In genomic region chr8:88793324-88793722, GRCm38 (mm10) we compare ENCODE assay signal across 12 mouse cellular contexts.
A peak's percentile ranks its signal among the peaks of the same experiment; 100 is the strongest.
DNase-seq lines count a peak whose midpoint lies in the region; ATAC-seq and TF ChIP-seq lines count a peak whose summit lies in the region.
"Had no signal": no experiment of that assay in that cellular context is flagged by ENCODE, and none has a peak within 500 bp of the region (broad histone marks: within the 10 kb centered on the region; RNA-seq: fewer than 3 reads in every experiment).

No protein-coding gene starts in this region.

- no peak for DNase-seq in liver, adult 2 months (ENCODE audit: extremely low read depth, low read depth, low spot score)
- peak; percentile 49 for DNase-seq in brain, embryonic 14.5 days (ENCODE audit: low read depth)
- no peak for DNase-seq in forebrain, postnatal 0 days
- no peak for DNase-seq in midbrain, postnatal 0 days (ENCODE audit: low spot score)
- no peak for DNase-seq in gastrocnemius, adult 2 months
- DNase-seq in thymus, postnatal 25 days = no peak
- DNase-seq in liver, embryonic 11.5 days (ENCODE audit: low spot score) = no peak
- DNase-seq: cerebellum, adult 9-11 months; liver, embryonic 13.5 days had no signal

- WGBS in liver, adult 2 months = 87% methylated on average over 9 of the region's 9 CpGs
- 76% methylated on average over 9 of the region's 9 CpGs for WGBS in liver, embryonic 12.5 days (ENCODE audit: insufficient replicate concordance)
- WGBS in forebrain, postnatal 0 days = 64% methylated on average over 9 of the region's 9 CpGs
- WGBS in midbrain, postnatal 0 days = 64% methylated on average over 9 of the region's 9 CpGs
- 75% methylated on average over 9 of the region's 9 CpGs for WGBS in liver, embryonic 11.5 days

- H3K36me3 ChIP-seq in liver, adult 2 months (ENCODE audit: control insufficient read depth, insufficient read depth, low read length) = no peaks in the 10 kb centered on the region
- H3K36me3 ChIP-seq in liver, embryonic 12.5 days = no peaks in the 10 kb centered on the region
- no peaks in the 10 kb centered on the region for H3K36me3 ChIP-seq in forebrain, postnatal 0 days (ENCODE audit: insufficient read depth)
- no peaks in the 10 kb centered on the region for H3K36me3 ChIP-seq in midbrain, postnatal 0 days (ENCODE audit: insufficient read depth, low read length)
- H3K36me3 ChIP-seq in liver, embryonic 11.5 days (ENCODE audit: control insufficient read depth, insufficient read depth, low read length) = no peaks in the 10 kb centered on the region
- H3K36me3 ChIP-seq: liver, embryonic 13.5 days had no signal

- no peak for TF ChIP-seq POLR2A in liver, adult 2 months (IDR thresholded peaks at IDR 0.05; ENCODE audit: extremely low read depth, insufficient read depth, low read length)
- no peak for TF ChIP-seq POLR2A in brain, embryonic 14.5 days (IDR thresholded peaks at IDR 0.05; ENCODE audit: borderline replicate concordance, extremely low read depth, insufficient read depth, insufficient read length, poor library complexity, severe bottlenecking)

- H3K9me3 ChIP-seq in liver, embryonic 12.5 days (replicated peaks) = no peaks in the 10 kb centered on the region
- H3K9me3 ChIP-seq in forebrain, postnatal 0 days (ENCODE audit: low read length) = no peaks in the 10 kb centered on the region
- H3K9me3 ChIP-seq in midbrain, postnatal 0 days (ENCODE audit: low read length) = no peaks in the 10 kb centered on the region
- H3K9me3 ChIP-seq in liver, embryonic 11.5 days (ENCODE audit: control insufficient read depth, low read length) = no peaks in the 10 kb centered on the region
- H3K9me3 ChIP-seq: liver, embryonic 13.5 days had no signal

- H3K4me1 ChIP-seq in liver, adult 2 months (ENCODE audit: control insufficient read depth, insufficient read depth, low read length) = peaks cover 13% of the 10 kb centered on the region
- H3K4me1 ChIP-seq in liver, embryonic 12.5 days = no peaks in the 10 kb centered on the region
- 0 out of 2 replicates have a peak, but pooled peaks cover 5% of the 10 kb centered on the region for H3K4me1 ChIP-seq in forebrain, postnatal 0 days (ENCODE audit: insufficient read depth)
- H3K4me1 ChIP-seq in midbrain, postnatal 0 days (ENCODE audit: insufficient read depth, low read length) = peaks cover 10% of the 10 kb centered on the region; the same call in 1 of the 2 replicates
- no peaks in the 10 kb centered on the region for H3K4me1 ChIP-seq in liver, embryonic 11.5 days (replicated peaks; ENCODE audit: control insufficient read depth, insufficient read depth, low read length)
- H3K4me1 ChIP-seq: liver, embryonic 13.5 days had no signal

- no peaks in the 10 kb centered on the region for H3K27me3 ChIP-seq in liver, adult 2 months (ENCODE audit: control insufficient read depth, insufficient read depth, low read length)
- no peaks in the 10 kb centered on the region for H3K27me3 ChIP-seq in liver, embryonic 12.5 days (replicated peaks)
- no peaks in the 10 kb centered on the region for H3K27me3 ChIP-seq in forebrain, postnatal 0 days (ENCODE audit: insufficient read depth, low read length)
- no peaks in the 10 kb centered on the region; the same call in 1 of the 2 replicates for H3K27me3 ChIP-seq in midbrain, postnatal 0 days (ENCODE audit: insufficient read depth, low read length)
- no peaks in the 10 kb centered on the region for H3K27me3 ChIP-seq in liver, embryonic 11.5 days (replicated peaks; ENCODE audit: control insufficient read depth, insufficient read depth, low read length)
- H3K27me3 ChIP-seq: liver, embryonic 13.5 days had no signal

- H3K79me2 ChIP-seq in liver, adult 2 months (ENCODE audit: control insufficient read depth, insufficient read depth, low read length) = no peaks in the 10 kb centered on the region; the same call in 1 of the 2 replicates

- TF ChIP-seq CTCF in liver, adult 2 months (IDR thresholded peaks at IDR 0.05; ENCODE audit: low read depth, low read length) = no peak
- TF ChIP-seq CTCF in brain, embryonic 14.5 days (IDR thresholded peaks at IDR 0.05; ENCODE audit: borderline replicate concordance, extremely low read depth, insufficient read depth, insufficient read length) = no peak
- no peak for TF ChIP-seq CTCF in forebrain, postnatal 0 days (IDR thresholded peaks at IDR 0.05; ENCODE audit: low read depth)
- no peak for TF ChIP-seq CTCF in midbrain, postnatal 0 days (IDR thresholded peaks at IDR 0.05)
- TF ChIP-seq CTCF in gastrocnemius, adult 2 months (IDR thresholded peaks at IDR 0.05) = no peak

- ATAC-seq in liver, embryonic 12.5 days = no peak
- ATAC-seq in forebrain, postnatal 0 days = no peak
- ATAC-seq in midbrain, postnatal 0 days (ENCODE audit: low FRiP score) = peak; percentile 39
- ATAC-seq in liver, embryonic 11.5 days (replicated peaks; ENCODE audit: low FRiP score) = no peak
- ATAC-seq: lung, postnatal 0 days had no signal

- H3K4me2 ChIP-seq in liver, embryonic 12.5 days = no peak overlapping the region
- H3K4me2 ChIP-seq in forebrain, postnatal 0 days (ENCODE audit: low read depth) = peak overlapping the region; percentile 40
- H3K4me2 ChIP-seq in midbrain, postnatal 0 days (ENCODE audit: low read depth, low read length, poor library complexity, severe bottlenecking) = no peak overlapping the region
- no peak overlapping the region for H3K4me2 ChIP-seq in liver, embryonic 11.5 days
- H3K4me2 ChIP-seq: heart, embryonic 11.5 days; liver, embryonic 13.5 days had no signal

- H3K4me3 ChIP-seq in liver, adult 2 months (ENCODE audit: insufficient read depth, low read depth, low read length) = no peak overlapping the region
- H3K4me3 ChIP-seq in liver, embryonic 12.5 days = no peak overlapping the region
- H3K4me3 ChIP-seq in forebrain, postnatal 0 days (ENCODE audit: low read depth, low read length) = no peak overlapping the region
- no peak overlapping the region for H3K4me3 ChIP-seq in midbrain, postnatal 0 days (ENCODE audit: low read depth, low read length)
- no peak overlapping the region for H3K4me3 ChIP-seq in gastrocnemius, adult 2 months
- no peak overlapping the region for H3K4me3 ChIP-seq in liver, embryonic 11.5 days (ENCODE audit: low read depth, low read length)
- H3K4me3 ChIP-seq: liver, embryonic 13.5 days had no signal

- peak overlapping the region; percentile 21; the same call in 1 of the 2 replicates for H3K27ac ChIP-seq in liver, adult 2 months (replicated peaks; ENCODE audit: insufficient read depth, low read depth, low read length)
- H3K27ac ChIP-seq in liver, embryonic 12.5 days = no peak overlapping the region
- H3K27ac ChIP-seq in forebrain, postnatal 0 days (ENCODE audit: low read depth, low read length) = no peak overlapping the region
- H3K27ac ChIP-seq in midbrain, postnatal 0 days (ENCODE audit: low read depth, low read length) = no peak overlapping the region
- H3K27ac ChIP-seq in gastrocnemius, adult 2 months = no peak overlapping the region
- H3K27ac ChIP-seq in liver, embryonic 11.5 days (ENCODE audit: low read depth, low read length) = no peak overlapping the region
- H3K27ac ChIP-seq: liver, embryonic 13.5 days had no signal

- no peak overlapping the region for H3K9ac ChIP-seq in liver, adult 2 months (ENCODE audit: low read depth, low read length)
- no peak overlapping the region for H3K9ac ChIP-seq in liver, embryonic 12.5 days
- peak overlapping the region; percentile 22; the same call in 1 of the 2 replicates for H3K9ac ChIP-seq in forebrain, postnatal 0 days
- H3K9ac ChIP-seq in midbrain, postnatal 0 days (replicated peaks; ENCODE audit: low read length, poor library complexity, severe bottlenecking) = no peak overlapping the region
- no peak overlapping the region for H3K9ac ChIP-seq in liver, embryonic 11.5 days (ENCODE audit: low read depth, low read length)
- H3K9ac ChIP-seq: liver, embryonic 13.5 days had no signal

- intact Hi-C loops in gastrocnemius, adult 2 months (cut with DNase I) = no loop called here
